Mouse (Mus musculus): ENCODE data around the gene Ankrd63.

The Ankrd63 gene

DNA sequence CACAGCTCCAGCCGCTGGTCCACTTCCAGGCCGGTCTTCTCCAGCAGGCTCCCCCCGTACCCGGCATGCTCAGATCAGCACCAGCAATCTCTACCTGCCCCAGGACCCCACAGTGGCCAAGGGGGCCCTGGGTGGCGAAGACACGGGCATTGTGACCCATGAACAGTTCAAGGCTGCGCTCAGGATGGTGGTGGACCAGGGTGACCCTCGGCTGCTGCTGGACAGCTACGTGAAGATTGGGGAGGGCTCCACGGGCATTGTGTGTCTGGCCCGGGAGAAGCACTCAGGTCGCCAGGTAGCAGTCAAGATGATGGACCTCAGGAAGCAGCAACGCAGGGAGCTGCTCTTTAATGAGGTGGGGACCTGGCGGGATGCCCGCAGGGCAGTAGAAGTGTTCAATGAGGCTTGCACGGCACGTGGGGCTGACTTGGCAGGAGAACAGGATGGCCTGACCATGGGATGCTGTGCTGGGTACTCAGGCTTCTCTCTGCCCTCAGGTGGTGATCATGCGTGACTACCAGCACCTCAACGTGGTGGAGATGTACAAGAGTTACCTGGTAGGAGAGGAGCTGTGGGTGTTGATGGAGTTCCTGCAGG lies 10.3 kb downstream of the Ankrd63 start:
- DNase-seq (ENCODE audit: low spot score), result no peak

DNA sequence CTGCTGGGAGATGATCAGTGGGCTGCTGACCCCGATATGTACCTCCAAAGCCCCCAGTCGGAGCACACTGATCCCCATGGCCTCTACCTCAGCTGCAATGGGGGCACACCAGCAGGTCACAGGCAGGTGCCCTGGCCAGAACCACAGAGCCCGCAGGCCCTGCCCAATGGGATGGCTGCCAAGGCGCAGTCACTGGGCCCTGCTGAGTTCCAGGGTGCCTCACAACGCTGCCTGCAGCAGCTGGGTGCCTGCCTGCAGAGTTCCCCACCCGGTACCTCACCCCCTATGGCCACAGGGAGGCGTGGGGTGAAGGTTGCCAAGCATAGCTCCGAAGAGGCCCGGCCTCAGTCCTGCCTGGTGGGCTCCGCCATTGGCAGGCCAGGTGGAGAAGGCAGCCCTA lies 13.9 kb downstream of the Ankrd63 start:
- peak; percentile 60 for DNase-seq (ENCODE audit: low spot score)

DNA sequence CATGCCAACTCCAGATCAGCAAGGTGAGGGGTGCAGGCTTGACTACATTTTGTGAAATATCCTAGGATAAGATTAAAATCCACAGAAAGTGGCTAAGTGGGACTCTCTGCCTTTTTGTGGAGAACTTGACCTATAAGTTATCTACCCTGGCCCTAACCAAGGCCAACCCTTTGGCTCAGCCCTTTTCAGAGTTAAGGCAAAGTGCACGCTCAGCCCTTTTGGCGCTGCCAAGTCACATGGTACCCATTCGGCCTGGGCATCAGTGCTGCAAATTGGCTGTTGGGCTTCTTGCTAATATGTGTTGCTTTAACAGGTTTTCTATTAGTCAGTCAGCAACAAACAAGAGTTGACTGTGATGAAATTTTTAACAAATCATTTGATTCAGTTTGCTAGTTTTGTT lies 16.0 kb downstream of the Ankrd63 start:
- DNase-seq (ENCODE audit: low spot score), result no peak

DNA sequence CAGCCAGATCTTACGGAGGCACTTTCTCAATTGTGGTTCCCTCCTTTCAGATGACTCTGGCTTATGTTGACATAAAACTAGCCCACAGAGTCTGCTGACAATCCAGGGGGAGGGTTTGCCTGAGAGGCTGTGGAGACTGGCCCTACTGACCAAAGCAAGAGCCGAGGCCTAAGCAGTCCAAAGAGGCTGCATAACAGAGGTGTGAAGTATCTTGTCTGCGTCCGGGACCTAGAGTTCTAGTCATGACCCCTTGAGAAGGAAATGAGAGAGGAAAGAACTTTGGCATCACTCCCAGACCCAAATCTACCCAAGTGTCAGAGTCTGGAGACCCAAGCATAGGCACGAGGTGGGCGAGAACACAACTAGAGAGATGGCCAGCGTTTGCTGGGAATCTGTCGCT lies 17.1 kb downstream of the Ankrd63 start:
- DNase-seq (ENCODE audit: low spot score), result no peak

DNA sequence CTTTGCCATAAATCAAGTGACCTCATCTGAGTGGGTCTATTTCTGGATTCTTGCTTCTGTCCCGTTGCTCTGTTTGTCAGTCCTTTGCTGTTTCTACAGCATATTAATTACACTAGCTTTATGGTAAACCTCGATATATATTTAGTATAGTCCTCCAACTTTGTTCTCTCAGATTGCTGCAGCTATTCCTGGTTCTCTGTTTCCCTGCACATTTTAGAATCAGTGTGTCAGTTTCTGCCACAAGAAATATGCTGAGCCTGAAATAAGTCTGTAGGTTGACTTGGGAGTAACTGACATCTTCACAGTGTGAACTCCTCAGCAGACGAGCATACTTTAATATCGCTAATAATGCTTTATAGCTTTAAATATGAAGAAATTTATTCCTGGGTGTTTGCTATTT lies 18.7 kb downstream of the Ankrd63 start:
- no peak for DNase-seq (ENCODE audit: low spot score)

DNA sequence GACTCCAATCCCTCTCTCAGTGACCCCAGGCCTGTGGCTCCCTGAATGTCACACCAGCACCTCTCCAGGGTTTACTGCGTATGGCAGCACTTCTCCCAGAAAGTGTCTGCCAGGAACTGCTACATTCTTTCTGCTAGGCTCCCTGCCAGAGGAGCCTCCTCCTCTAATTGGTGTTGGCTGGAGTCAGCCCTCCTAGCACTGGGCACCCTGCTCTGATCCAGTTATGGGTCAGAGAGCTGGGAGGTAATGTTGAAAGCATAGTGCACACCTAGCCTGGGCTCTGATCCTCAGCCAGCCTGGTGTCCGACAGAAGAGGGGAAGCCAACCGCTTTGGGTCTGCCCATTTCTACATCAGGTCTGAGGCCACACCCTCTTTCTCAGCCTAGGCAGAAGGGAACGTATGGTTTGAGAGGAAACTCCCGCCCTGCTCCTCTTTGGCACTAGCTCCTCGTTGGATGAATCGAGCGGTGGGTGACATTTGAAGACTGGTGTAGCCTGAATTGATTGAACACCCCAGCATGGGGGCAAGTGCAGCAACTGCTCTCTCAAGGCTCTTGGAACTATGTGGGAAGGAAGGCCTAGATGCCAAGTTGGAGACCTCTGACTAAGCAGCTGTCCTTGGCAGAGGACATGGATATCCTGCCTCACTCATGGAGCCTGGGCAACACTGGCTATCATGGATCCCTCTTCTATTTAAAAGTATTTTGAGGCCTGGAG lies 21.1 kb downstream of the Ankrd63 start:
- no peak for DNase-seq (ENCODE audit: low spot score)

DNA sequence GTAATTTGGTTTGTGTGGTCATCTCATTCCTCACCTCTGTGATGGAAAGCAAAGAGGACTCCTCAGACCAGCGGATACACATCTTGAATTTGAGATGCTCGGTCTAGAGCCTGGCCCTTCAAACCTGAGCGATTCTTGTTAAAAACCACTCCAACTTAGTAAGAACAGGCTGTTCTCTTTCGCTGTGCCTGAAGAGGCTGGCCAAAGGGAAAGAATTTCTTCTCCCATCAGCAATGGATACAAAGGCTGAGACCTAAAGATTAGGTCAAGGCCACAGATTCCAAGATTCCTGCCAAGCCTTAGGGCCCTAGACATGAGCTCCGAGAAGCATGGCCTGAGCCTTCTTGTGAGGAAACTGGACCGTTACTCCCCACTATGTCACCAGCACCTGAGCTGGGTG lies 22.8 kb downstream of the Ankrd63 start:
- DNase-seq (ENCODE audit: low spot score), result no peak

DNA sequence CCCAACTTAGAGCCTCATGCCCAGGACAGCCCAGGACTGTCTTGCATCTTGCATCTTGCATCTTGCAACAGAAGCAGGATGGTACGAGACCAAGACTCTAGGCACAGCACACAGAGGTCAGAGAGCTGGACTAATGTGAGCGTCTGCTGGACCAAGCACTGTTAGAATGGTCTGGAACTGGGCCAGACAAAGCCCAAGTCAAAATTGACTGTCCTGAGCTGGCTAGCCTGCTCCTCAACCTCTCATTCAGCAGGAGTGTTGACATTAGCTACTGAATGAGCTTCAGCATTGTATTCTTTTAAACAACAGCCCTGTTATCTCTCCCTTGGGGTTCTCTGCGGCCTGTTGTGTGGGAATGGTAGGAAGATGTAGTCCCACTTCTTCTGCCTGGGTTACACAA lies 24.2 kb downstream of the Ankrd63 start:
- no peak for DNase-seq (ENCODE audit: low spot score)

DNA sequence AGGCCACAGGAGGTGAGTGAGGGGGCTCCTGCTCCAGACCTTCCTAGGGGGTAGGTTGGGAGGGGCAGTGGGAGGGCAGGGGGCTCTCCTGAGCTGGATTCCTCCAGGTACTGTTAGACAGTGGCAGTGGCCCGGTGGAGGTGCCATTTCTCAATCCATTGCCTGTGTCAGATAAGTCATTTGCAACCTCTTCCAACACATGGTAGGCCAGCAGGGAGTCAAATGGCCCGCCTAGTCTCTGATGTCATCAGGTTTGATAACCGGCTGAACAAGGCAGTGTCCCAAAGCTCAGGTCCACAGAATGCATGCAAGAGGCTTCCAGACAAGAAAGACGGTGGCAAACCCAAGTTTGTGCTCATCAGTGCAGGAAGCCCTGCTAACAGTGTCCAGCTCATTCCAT lies 25.9 kb downstream of the Ankrd63 start:
- DNase-seq (ENCODE audit: low spot score), result no peak

DNA sequence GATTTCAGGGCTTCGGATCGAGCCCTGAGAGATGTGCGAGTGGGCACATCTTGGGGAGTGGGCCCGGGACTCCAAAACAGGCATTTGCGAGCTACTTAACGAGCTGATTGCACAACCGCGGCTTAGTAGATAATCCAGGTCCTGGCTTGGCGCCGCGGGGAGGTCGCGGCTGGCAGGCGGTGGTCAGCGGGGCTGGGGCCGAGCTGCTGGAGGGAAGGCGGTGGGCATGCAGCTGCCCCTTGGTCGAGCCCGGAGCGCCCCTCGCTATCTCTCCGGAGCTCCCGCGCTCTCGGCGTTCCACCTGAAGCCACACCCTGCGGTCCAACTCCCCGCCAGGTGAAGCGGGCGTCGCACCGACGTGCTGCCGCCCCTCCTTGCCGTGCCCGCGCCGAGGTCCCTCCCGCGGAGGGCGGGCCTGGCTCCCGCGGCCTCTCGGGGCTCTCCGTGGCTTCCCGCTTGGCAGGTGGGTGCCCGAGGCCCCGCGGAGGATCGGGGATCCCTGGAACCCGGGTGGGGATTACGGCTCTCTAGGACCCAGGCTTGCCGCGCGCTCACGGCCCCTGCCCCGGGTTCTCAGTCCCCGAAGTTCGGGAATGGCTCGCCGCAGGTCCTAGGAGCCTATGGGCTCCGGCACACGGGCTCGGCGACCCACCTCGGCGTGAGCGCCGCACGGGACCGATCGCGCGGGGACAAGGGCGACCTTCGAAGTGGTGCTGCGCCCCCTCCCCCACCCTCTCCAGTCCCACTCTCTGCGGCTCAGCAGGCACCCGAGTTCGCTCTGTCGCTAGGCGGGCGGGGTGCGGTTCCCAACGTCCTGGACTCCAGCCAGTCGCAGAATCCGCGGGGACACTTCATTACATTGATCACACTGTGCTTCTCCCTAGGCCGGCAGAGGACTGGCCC lies 26.7 kb downstream of the Ankrd63 start:
- DNase-seq (ENCODE audit: low spot score), result peak; percentile 75

DNA sequence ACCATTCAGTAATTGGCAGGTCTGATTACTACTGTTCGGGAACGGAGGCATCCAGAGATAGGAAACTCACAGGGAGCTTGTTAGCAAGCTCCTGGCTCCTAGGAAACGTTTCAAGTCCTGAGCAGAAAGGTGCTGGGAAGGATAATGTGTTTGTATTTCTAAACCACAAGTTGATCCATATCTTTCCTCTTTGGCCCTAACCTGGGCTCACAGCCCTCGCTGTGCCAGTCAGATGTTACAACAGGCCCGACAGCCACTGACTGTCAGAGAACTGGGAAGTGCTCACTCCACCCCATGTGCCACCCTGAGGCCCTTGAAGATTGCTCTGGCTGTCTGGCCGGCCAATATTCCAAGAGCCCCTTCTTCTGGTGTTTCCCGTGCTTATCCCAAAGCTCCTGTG lies 29.3 kb downstream of the Ankrd63 start:
- DNase-seq (ENCODE audit: low spot score), result no peak

DNA sequence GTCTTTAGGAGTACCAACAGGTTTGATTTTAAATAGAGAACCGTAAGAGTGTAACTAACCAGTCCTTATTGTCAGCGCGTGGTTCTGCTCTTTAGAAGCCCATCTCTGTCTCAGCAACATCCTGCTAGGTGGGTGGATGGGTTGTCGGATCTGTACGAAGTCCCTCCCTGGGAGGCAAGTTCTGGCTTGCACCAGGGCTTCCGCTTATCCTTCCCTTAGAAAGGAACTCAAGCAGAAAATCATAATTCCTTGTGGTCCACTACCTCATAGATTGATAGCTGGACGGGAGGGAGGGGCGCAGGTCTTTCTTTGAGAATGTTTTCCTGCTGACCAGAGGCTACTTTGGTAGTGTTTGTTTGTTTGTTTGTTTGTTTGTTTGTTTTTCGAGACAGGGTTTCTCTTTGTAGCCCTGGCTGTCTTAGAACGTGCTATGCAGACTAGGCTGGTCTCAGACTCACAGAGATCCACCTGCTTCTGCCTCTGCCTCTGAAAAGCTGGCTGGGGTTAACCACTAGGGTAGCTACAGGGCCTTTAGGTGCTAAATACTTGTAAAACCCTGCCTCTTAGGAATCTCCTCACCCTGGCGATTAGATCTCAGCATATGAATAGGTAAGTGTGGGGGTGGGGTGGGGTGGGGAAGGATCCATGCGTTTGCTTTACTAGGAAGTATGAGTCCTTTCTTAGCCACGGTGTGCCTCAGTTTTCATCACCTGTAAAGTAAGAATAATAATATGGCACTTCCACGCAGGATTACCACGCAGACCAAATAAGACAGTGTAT lies 29.9 kb downstream of the Ankrd63 start:
- DNase-seq (ENCODE audit: low spot score), result no peak

DNA sequence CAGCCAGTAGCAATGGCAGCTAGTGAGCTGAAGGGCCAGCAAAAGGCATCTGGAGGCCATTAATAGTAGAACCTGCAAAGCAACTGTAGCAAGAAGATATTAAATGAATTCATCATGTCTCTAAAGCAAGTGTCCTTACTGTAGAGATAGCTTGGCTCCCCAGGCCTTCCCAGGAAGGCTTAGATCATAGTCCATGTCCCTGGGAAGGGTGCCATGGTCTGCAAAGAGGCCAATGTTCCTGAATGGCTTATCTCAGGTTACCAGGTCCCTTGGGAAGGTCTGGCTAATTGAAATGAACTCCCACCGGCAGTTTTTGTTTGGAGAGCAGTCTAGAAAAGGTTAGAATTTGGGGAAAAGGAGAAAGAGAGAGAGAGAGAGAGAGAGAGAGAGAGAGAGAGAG lies 32.0 kb downstream of the Ankrd63 start:
- no peak for DNase-seq (ENCODE audit: low spot score)

DNA sequence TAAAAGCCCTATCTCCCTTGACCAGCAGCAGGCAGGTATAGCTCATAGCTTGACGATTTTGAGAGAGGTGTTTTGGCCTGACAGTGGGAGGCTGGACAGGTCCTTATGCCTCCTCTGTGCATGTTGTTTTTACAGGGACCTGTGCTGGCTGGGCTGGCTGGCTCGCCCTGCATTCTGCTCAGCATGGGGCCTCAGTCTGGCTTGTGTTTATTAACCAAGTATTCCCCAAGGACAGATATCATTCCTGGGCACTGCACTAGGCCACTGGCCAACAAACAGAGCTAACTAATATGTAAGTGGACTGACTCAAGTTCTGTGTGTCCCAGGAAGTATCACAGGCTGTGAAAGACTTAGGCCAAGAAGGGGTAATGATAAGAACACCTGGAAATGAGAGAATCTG lies 34.0 kb downstream of the Ankrd63 start:
- no peak for DNase-seq (ENCODE audit: low spot score)

DNA sequence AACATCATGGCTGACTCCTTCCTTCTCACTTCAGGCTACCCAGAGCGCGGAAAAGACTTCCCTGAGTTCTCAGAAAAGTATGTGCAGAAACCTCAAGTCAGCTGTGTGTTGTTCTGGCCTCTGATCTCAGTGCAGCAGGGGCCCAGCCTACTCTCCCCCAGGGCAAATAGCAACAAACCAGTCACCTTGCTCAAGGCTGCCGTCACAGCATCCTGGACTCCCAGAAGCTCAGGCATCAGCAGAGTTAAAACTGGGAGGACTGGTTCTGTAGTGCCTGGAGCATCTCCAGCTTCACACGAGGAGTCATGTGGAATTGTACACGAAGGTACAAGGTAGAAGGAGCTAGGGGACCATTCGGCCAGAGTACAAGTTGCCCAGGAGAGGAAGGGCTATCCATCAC lies 34.5 kb downstream of the Ankrd63 start:
- DNase-seq (ENCODE audit: low spot score), result no peak

DNA sequence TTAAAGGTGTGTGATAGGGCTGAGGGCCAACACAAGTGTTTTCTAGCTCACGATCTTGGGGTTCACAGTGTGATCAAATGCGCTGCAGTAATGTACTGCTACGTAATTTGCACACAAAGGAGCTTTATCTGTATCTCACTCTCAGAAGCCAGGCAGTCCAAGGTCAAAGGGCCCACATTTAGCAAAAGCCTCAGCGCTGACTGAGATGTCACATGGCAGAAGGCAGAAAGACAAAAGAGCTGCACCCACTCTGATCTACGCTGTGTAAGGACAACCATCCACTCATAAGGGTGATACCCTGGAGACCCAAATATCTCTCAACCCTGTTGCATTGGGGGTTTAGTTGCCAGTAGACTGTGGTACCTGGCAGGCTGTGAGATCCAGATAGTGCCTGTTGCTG lies 36.6 kb downstream of the Ankrd63 start:
- DNase-seq (ENCODE audit: low spot score), result no peak

DNA sequence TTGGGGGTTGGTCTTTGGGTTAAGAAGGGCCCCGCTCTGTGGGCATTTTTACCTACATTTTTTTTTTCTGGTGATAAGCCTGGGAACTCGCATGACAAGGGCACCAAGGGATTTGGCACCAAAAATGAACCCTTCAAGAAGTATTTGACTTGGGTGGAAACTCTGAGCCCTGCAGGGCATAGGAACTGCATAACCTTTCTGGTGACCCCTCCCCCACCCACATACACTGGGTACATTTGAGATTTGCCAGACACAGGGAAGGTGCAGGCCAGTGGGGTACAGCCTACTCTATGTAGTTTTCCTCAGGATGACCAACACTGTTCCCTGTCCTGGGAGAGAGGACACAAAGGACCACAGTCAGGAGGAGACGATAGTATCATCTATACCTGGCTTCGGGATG lies 38.1 kb downstream of the Ankrd63 start:
- no peak for DNase-seq (ENCODE audit: low spot score)

DNA sequence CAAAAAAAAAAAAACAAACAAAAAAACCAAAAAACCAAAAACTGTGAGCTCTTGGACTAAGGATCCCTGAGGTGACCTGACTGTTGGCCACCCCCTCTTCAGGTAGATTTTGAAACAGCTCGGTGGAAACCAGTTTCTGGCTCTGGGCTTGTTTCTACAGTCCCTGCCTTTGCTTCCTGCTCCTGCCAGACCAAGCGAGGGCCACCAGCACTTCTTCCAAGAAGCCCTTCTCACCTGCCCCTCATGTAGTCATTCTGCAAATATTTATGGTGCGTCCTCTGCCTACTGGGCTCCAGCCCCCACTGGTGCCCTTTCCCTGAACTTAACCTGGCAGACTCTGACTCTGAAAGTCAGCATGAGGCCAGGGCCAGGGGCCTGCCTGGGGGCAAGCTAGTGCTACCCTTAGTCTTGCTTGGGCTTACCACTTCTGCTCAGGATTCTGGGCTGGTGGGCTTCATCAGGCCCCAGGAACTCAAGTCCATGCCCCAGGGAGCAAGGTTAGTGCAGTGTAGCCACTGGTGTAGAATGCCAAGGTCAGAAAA lies 38.7 kb downstream of the Ankrd63 start:
- no peak for DNase-seq (ENCODE audit: low spot score)

DNA sequence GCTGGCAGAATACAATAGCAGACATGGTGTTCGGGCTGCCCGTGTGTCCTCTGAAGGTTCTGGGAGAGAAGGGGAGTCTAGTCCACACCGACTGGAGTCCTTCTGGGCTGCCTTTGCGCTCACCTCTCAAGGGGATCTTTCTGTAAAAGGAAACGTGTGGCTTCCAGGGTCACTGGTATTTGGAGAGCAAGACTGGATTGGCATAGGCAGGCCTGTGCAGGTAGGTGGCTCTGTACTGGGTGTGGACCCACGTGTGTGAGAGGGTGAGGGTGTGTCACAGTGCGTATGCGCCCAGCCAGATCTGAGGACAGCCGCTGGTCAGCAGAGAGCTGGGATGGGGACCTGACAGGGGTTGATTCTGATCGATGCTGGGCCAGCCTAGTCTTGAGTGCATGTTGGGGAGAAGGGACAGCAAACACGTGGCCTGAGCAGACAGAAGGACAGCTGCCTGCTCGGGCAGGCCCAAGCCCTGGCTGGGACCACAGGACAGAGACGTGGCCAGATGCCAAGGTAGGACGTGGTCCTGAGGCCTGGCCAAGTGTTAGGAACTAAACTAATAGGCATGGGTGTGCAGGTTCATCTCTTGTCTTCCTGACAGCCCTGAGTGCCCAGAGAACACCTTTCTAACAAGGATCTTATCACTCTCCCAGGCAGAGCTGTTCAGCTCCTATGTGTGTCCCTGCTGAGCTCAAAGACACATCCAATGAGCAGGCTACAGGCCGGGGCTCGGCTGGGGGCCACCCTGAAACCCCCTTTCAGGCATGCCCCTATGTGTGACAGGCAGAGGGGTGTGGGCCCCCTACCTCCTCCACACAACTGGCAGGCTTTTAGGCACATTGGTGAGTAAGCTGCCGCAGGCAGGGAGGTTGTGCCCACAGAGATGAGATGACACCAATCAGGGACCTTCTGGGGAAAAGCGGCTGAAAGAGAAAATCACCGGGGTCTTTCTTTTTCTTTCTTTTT lies 39.7 kb downstream of the Ankrd63 start:
- DNase-seq (ENCODE audit: low spot score), result peak; percentile 64

DNA sequence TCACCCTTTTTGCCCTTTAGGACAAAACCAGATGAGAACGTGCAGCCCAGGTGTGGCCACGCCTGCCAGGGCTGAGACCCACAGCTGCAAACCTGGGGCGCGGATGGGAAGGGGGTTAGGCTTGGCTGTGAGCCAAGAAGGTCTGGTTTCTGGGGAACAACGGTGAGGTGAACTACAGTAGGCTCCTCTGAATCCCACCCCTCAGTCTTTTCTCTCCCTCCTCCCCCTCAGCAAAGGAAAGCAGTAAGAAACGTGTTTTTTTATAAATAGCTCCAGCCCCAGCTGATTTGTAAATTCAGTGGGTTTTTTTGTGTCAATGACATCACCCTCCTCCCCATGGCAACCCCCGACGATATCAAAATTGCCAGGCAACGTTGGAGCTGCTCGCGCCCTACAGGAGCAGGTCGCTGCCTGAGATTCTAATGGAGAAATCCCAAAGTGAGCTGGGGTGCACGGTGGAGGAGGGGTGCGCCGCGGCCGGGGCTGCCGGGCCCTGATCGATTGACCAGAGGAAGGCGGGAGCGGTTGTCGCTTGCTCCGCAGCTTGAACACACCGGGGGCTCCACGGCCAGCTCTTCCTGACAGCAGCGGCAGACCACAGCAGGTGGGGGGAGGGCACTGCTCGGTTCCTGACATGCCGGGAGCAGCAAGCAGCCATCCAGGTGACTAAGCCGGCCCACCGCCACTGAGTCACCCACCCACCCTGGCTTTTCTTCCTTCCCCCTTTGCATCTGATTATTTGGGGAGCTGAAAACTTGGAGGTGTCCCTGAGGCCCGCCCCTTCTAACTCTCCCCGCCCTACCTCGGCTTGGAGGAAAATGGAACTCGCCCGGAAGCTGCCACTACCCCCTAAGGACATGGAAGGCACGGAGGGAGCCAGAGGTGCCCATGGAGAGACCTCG lies 40.6 kb downstream of the Ankrd63 start, which contains the start of gene Pak6:
Gene Pak6, plus strand, starts transcription at position 402 of the 902 bp plus-strand sequence.
- DNase-seq (ENCODE audit: low spot score), result peak; percentile 60
